Mouse (Mus musculus) liver, adult 2 months (tissue): Measurements from ENCODE around the gene 4930404H24Rik.

Source experiments
- CTCF ChIP-seq: fragments of 200-500 bp; IDR thresholded peaks from 2 replicates; pipeline ENCODE4 v1.5.1; 2011; ENCODE audit warnings: low read depth, low read length, control low read depth
- POLR2A ChIP-seq: fragments of 200-500 bp; IDR thresholded peaks from 2 replicates; pipeline ENCODE4 v1.6.1; 2011; ENCODE audit warnings: low read length, control low read depth; ENCODE audit not compliant: insufficient read depth; ENCODE audit errors: extremely low read depth

- TF ChIP-seq POLR2A (no peak), CTCF (no peak)
Observed at GRCm38 (mm10) chr2:153454841-153455506, 37.6 kb upstream of the 4930404H24Rik start.
